Mouse (Mus musculus): ENCODE measurements at regions not wholly inside any gene's neighbourhood (a gene's known extent, or its start where the extent isn't known, plus 50 kb on each side); places are given as distances from the start of the nearest gene placed in this dataset.

GRCm38 (mm10) chr8:103940958-103941532 lies 160.4 kb upstream of the Cdh5 start:
- Histone ChIP-seq H3K27me3 (ENCODE audit: control insufficient read depth, insufficient read depth, insufficient read length) (no peaks in the 10 kb centered on the region), H3K36me3 (ENCODE audit: control insufficient read depth, insufficient read depth) (no peaks in the 10 kb centered on the region), H3K79me2 (ENCODE audit: control insufficient read depth, insufficient read depth) (no peaks in the 10 kb centered on the region), H3K4me3 (ENCODE audit: insufficient read depth, poor library complexity, severe bottlenecking) (no peak overlapping the region), H3ac (ENCODE audit: control insufficient read depth, insufficient read length, low read depth) (no peak overlapping the region), H3K79me3 (ENCODE audit: low read depth) (no peaks in the 10 kb centered on the region)
- TF ChIP-seq MYOG (IDR thresholded peaks at IDR 0.05; ENCODE audit: control insufficient read depth, extremely low read depth, insufficient read length) (no peak), CEBPB (IDR thresholded peaks at IDR 0.05; ENCODE audit: low read depth) (no peak)

- no peaks in the 10 kb centered on the region for H3K36me3 ChIP-seq (ENCODE audit: control insufficient read depth, insufficient read depth)
- TF ChIP-seq FOSL1 (IDR thresholded peaks at IDR 0.05; ENCODE audit: insufficient read depth, low read length, poor library complexity, severe bottlenecking) (no peak), CTCF (IDR thresholded peaks at IDR 0.05; ENCODE audit: control insufficient read depth, insufficient read depth, insufficient read length) (no peak), MYOD1 (IDR thresholded peaks at IDR 0.05; ENCODE audit: control insufficient read depth, insufficient read length, low read depth) (no peak), USF1 (IDR thresholded peaks at IDR 0.05; ENCODE audit: low read depth) (no peak), MAX (IDR thresholded peaks at IDR 0.05) (no peak), MYOG (IDR thresholded peaks at IDR 0.05; ENCODE audit: control insufficient read depth, extremely low read depth, insufficient read length) (no peak), CEBPB (IDR thresholded peaks at IDR 0.05; ENCODE audit: low read depth) (no peak)
- H3K79me2 ChIP-seq (ENCODE audit: control insufficient read depth, insufficient read depth): no peaks in the 10 kb centered on the region
- no peak overlapping the region for H3K4me3 ChIP-seq (ENCODE audit: insufficient read depth, poor library complexity, severe bottlenecking)
- H3K79me3 ChIP-seq (ENCODE audit: low read depth): no peaks in the 10 kb centered on the region
- H3ac ChIP-seq (ENCODE audit: control insufficient read depth, insufficient read length, low read depth): no peak overlapping the region
- no peaks in the 10 kb centered on the region for H3K27me3 ChIP-seq (ENCODE audit: control insufficient read depth, insufficient read depth, insufficient read length)
Observed at GRCm38 (mm10) chr8:103948474-103948873, 153.0 kb upstream of the Cdh5 start.

DNA sequence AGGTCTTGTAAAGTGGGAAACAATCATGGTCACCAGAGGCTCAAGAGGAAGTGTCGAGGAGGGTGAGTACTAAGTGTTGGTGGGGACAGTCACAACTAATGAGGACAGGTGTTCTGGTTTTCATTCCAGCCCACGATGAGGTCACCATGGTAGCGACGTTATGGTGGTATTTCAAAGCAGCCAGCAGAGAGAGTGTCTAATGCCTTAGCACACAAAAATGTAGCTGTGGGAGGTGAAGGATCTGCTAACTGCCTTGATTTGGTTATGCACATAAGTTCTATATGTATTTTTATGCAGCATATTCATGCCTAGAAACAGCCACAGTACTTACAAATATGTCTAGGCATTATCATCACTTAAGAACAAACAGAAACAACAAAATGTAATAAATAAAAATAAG lies 151.0 kb upstream of the Cdh5 start:
- no peaks in the 10 kb centered on the region for H3K79me3 ChIP-seq (ENCODE audit: low read depth)
- TF ChIP-seq CTCF (IDR thresholded peaks at IDR 0.05; ENCODE audit: control insufficient read depth, insufficient read depth, insufficient read length) (no peak), CEBPB (IDR thresholded peaks at IDR 0.05; ENCODE audit: low read depth) (no peak), USF1 (IDR thresholded peaks at IDR 0.05; ENCODE audit: low read depth) (no peak), FOSL1 (IDR thresholded peaks at IDR 0.05; ENCODE audit: insufficient read depth, low read length, poor library complexity, severe bottlenecking) (no peak), MAX (IDR thresholded peaks at IDR 0.05) (no peak), MYOD1 (IDR thresholded peaks at IDR 0.05; ENCODE audit: control insufficient read depth, insufficient read length, low read depth) (no peak), MYOG (IDR thresholded peaks at IDR 0.05; ENCODE audit: control insufficient read depth, extremely low read depth, insufficient read length) (no peak)
- H3ac ChIP-seq (ENCODE audit: control insufficient read depth, insufficient read length, low read depth): no peak overlapping the region
- H3K79me2 ChIP-seq (ENCODE audit: control insufficient read depth, insufficient read depth): no peaks in the 10 kb centered on the region
- H3K36me3 ChIP-seq (ENCODE audit: control insufficient read depth, insufficient read depth): no peaks in the 10 kb centered on the region
- no peak overlapping the region for H3K4me3 ChIP-seq (ENCODE audit: insufficient read depth, poor library complexity, severe bottlenecking)
- H3K27me3 ChIP-seq (ENCODE audit: control insufficient read depth, insufficient read depth, insufficient read length): no peaks in the 10 kb centered on the region

DNA sequence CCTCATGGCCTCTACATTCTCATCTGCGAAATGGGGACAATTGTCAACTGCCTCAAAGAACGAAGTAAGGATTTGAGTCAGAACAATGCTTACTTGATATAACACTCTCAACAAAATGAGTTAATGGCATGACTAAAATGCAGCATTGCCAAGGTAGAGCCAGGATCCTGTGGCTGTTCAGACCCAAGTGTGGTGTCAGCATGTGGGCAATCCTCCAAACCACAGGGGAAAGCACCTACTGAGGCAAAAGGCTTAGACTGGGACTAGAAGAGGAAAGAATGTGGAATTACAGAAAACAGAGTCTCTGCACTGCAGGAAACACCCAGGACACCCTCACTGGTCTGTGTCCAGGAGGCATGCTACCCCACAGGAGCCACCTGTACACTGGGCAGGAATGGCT lies 147.8 kb upstream of the Cdh5 start:
- Histone ChIP-seq H3K4me3 (ENCODE audit: insufficient read depth, poor library complexity, severe bottlenecking) (no peak overlapping the region), H3K36me3 (ENCODE audit: control insufficient read depth, insufficient read depth) (no peaks in the 10 kb centered on the region), H3K79me3 (ENCODE audit: low read depth) (no peaks in the 10 kb centered on the region), H3ac (ENCODE audit: control insufficient read depth, insufficient read length, low read depth) (no peak overlapping the region), H3K27me3 (ENCODE audit: control insufficient read depth, insufficient read depth, insufficient read length) (no peaks in the 10 kb centered on the region), H3K79me2 (ENCODE audit: control insufficient read depth, insufficient read depth) (no peaks in the 10 kb centered on the region)
- TF ChIP-seq MYOD1 (IDR thresholded peaks at IDR 0.05; ENCODE audit: control insufficient read depth, insufficient read length, low read depth): no peak
- TF ChIP-seq USF1 (IDR thresholded peaks at IDR 0.05; ENCODE audit: low read depth): no peak
- no peak for TF ChIP-seq FOSL1 (IDR thresholded peaks at IDR 0.05; ENCODE audit: insufficient read depth, low read length, poor library complexity, severe bottlenecking)
- TF ChIP-seq CTCF (IDR thresholded peaks at IDR 0.05; ENCODE audit: control insufficient read depth, insufficient read depth, insufficient read length): no peak
- TF ChIP-seq CEBPB (IDR thresholded peaks at IDR 0.05; ENCODE audit: low read depth): no peak
- no peak for TF ChIP-seq MAX (IDR thresholded peaks at IDR 0.05)
- no peak for TF ChIP-seq MYOG (IDR thresholded peaks at IDR 0.05; ENCODE audit: control insufficient read depth, extremely low read depth, insufficient read length)

- no peaks in the 10 kb centered on the region for H3K27me3 ChIP-seq (ENCODE audit: control insufficient read depth, insufficient read depth, insufficient read length)
- H3K4me3 ChIP-seq (ENCODE audit: insufficient read depth, poor library complexity, severe bottlenecking): no peak overlapping the region
- H3K36me3 ChIP-seq (ENCODE audit: control insufficient read depth, insufficient read depth): no peaks in the 10 kb centered on the region
- H3ac ChIP-seq (ENCODE audit: control insufficient read depth, insufficient read length, low read depth): no peak overlapping the region
- no peak for TF ChIP-seq FOSL1 (IDR thresholded peaks at IDR 0.05; ENCODE audit: insufficient read depth, low read length, poor library complexity, severe bottlenecking)
- no peaks in the 10 kb centered on the region for H3K79me2 ChIP-seq (ENCODE audit: control insufficient read depth, insufficient read depth)
- no peaks in the 10 kb centered on the region for H3K79me3 ChIP-seq (ENCODE audit: low read depth)
Observed at GRCm38 (mm10) chr8:103955568-103956260, 145.7 kb upstream of the Cdh5 start.

- Histone ChIP-seq H3K79me3 (ENCODE audit: low read depth) (no peaks in the 10 kb centered on the region), H3K4me3 (ENCODE audit: insufficient read depth, poor library complexity, severe bottlenecking) (no peak overlapping the region)
Observed at GRCm38 (mm10) chr8:103964293-103964918, 137.0 kb upstream of the Cdh5 start.

More at GRCm38 (mm10) chr8:103964293-103964918, 137.0 kb upstream of the Cdh5 start:
- H3K79me2 ChIP-seq (ENCODE audit: control insufficient read depth, insufficient read depth): no peaks in the 10 kb centered on the region
- no peaks in the 10 kb centered on the region for H3K36me3 ChIP-seq (ENCODE audit: control insufficient read depth, insufficient read depth)
- no peak overlapping the region for H3ac ChIP-seq (ENCODE audit: control insufficient read depth, insufficient read length, low read depth)
- no peaks in the 10 kb centered on the region for H3K27me3 ChIP-seq (ENCODE audit: control insufficient read depth, insufficient read depth, insufficient read length)
- TF ChIP-seq MYOG (IDR thresholded peaks at IDR 0.05; ENCODE audit: control insufficient read depth, extremely low read depth, insufficient read length): no peak
- TF ChIP-seq MAX (IDR thresholded peaks at IDR 0.05): no peak
- TF ChIP-seq FOSL1 (IDR thresholded peaks at IDR 0.05; ENCODE audit: insufficient read depth, low read length, poor library complexity, severe bottlenecking): no peak
- TF ChIP-seq USF1 (IDR thresholded peaks at IDR 0.05; ENCODE audit: low read depth): no peak
- TF ChIP-seq CTCF (IDR thresholded peaks at IDR 0.05; ENCODE audit: control insufficient read depth, insufficient read depth, insufficient read length): no peak
- TF ChIP-seq MYOD1 (IDR thresholded peaks at IDR 0.05; ENCODE audit: control insufficient read depth, insufficient read length, low read depth): no peak
- TF ChIP-seq CEBPB (IDR thresholded peaks at IDR 0.05; ENCODE audit: low read depth): no peak

Data from C2C12 (cell line).